Mouse (Mus musculus) intestine, embryonic 16.5 days (tissue): ENCODE measurements around the gene Bpifb1. TPM values are rescaled to one million over a fixed set of nuclear protein-coding genes. Genes with fewer than 3 reads are reported as not detected.
"Not testable (repeated sequence)": the region's sequence is repeated elsewhere in the genome, so short reads cannot be mapped to it uniquely, and the experiment has no call there.

Experiments used
- ATAC-seq: fragments of 200-750 bp; cut with Nextera tagmentation; 2 replicates; pipeline ENCODE4 v1.8.0; 2017; ENCODE audit warnings: moderate TSS enrichment, moderate library complexity
- H3K27ac ChIP-seq: fragments of 300-500 bp; sonication (generic); 2 replicates; pipeline ENCODE4 v1.5.1; 2014; ENCODE audit warnings: mild to moderate bottlenecking, low read length
- H3K27me3 ChIP-seq: fragments of 300-500 bp; sonication (generic); replicated peaks from 2 replicates; pipeline ENCODE4 v1.6.1; 2014; ENCODE audit warnings: low read length, control low read depth, mixed read lengths; ENCODE audit not compliant: control insufficient read depth, insufficient read depth
- H3K36me3 ChIP-seq: fragments of 300-500 bp; sonication (generic); 2 replicates; pipeline ENCODE4 v1.6.1; 2014; ENCODE audit warnings: low read length, control low read depth; ENCODE audit not compliant: control insufficient read depth, insufficient read depth
- H3K4me1 ChIP-seq: fragments of 300-500 bp; sonication (generic); 2 replicates; pipeline ENCODE4 v1.6.1; 2014; ENCODE audit warnings: low read length, control low read depth, mixed read lengths; ENCODE audit not compliant: control insufficient read depth, insufficient read depth
- H3K4me2 ChIP-seq: fragments of 300-500 bp; sonication (generic); 2 replicates; pipeline ENCODE4 v1.6.1; 2014; ENCODE audit warnings: low read depth, low read length, control low read depth
- H3K4me3 ChIP-seq: fragments of 300-500 bp; sonication (generic); 2 replicates; pipeline ENCODE4 v1.5.1; 2014; ENCODE audit warnings: mild to moderate bottlenecking, low read length
- H3K9ac ChIP-seq: fragments of 300-500 bp; sonication (generic); 2 replicates; pipeline ENCODE4 v1.6.1; 2014; ENCODE audit warnings: low read depth, low read length
- H3K9me3 ChIP-seq: fragments of 300-500 bp; sonication (generic); 2 replicates; pipeline ENCODE4 v1.6.1; 2016; ENCODE audit warnings: low read length, control low read depth; ENCODE audit not compliant: control insufficient read depth
- WGBS: fragments of 180-500 bp; shearing (Covaris S2); extraction: QIAGEN DNeasy Blood & Tissue Kit; methylation state at CpG from one replicate; pipeline ENCODE4 v1.1.7; 2014; 5-methylcytosine and 5-hydroxymethylcytosine counted together
- polyA plus RNA-seq: library from polyadenylated mRNA; unstranded; fragments of >200 nt; fragmentation: Nextera tagmentation; extraction: Ambion mirVana; gene quantifications from 2 replicates; pipeline ENCODE4 v1.2.1, GENCODE M21; 2015

The Bpifb1 gene
- polyA plus RNA-seq, 1 experiment from 2014 or later, result 0.10 TPM

GRCm38 (mm10) chr2:154181900-154182299 lies 8.7 kb upstream of the Bpifb1 start:
- H3K4me1 ChIP-seq, H3K36me3 ChIP-seq, H3K9ac ChIP-seq, H3K27ac ChIP-seq, H3K27me3 ChIP-seq, H3K4me2 ChIP-seq, H3K4me3 ChIP-seq, ATAC-seq, H3K9me3 ChIP-seq: not testable (repeated sequence)
- WGBS, result 84% methylated on average over 7 of the region's 7 CpGs

GRCm38 (mm10) chr2:154183061-154183460 lies 7.6 kb upstream of the Bpifb1 start:
- not testable (repeated sequence) for H3K9ac ChIP-seq, H3K27me3 ChIP-seq, H3K36me3 ChIP-seq, ATAC-seq, H3K9me3 ChIP-seq, H3K27ac ChIP-seq, H3K4me3 ChIP-seq, H3K4me2 ChIP-seq, H3K4me1 ChIP-seq
- 61% methylated on average over 4 of the region's 4 CpGs for WGBS

- H3K27me3 ChIP-seq, result no peaks in the 10 kb centered on the region
Measured at GRCm38 (mm10) chr2:154185319-154185718, 5.3 kb upstream of the Bpifb1 start.

GRCm38 (mm10) chr2:154185748-154186147 lies 4.9 kb upstream of the Bpifb1 start:
- Histone ChIP-seq H3K27me3 (no peaks in the 10 kb centered on the region), H3K9ac (no peak overlapping the region), H3K36me3 (no peaks in the 10 kb centered on the region), H3K4me3 (no peak overlapping the region), H3K27ac (no peak overlapping the region), H3K4me1 (no peaks in the 10 kb centered on the region), H3K4me2 (no peak overlapping the region), H3K9me3 (no peaks in the 10 kb centered on the region)
- WGBS, result 67% methylated on average over 3 of the region's 3 CpGs
- no peak for ATAC-seq

More at GRCm38 (mm10) chr2:154185319-154185718, 5.3 kb upstream of the Bpifb1 start:
- Histone ChIP-seq H3K4me2 (no peak overlapping the region), H3K4me1 (no peaks in the 10 kb centered on the region), H3K4me3 (no peak overlapping the region), H3K27ac (no peak overlapping the region), H3K9ac (no peak overlapping the region), H3K36me3 (no peaks in the 10 kb centered on the region), H3K9me3 (no peaks in the 10 kb centered on the region)
- 84% methylated on average over 6 of the region's 6 CpGs for WGBS
- ATAC-seq, result no peak

- Histone ChIP-seq H3K4me3 (no peak overlapping the region), H3K27ac (no peak overlapping the region), H3K9ac (no peak overlapping the region), H3K4me2 (no peak overlapping the region), H3K36me3 (no peaks in the 10 kb centered on the region), H3K9me3 (no peaks in the 10 kb centered on the region), H3K27me3 (no peaks in the 10 kb centered on the region), H3K4me1 (no peaks in the 10 kb centered on the region)
- no peak for ATAC-seq
- WGBS, result 40% methylated on average over 5 of the region's 5 CpGs
Measured at GRCm38 (mm10) chr2:154187468-154187867, 3.1 kb upstream of the Bpifb1 start.

GRCm38 (mm10) chr2:154189877-154190434 lies 662 bp upstream of the Bpifb1 start:
- Histone ChIP-seq H3K9me3 (no peaks in the 10 kb centered on the region), H3K36me3 (no peaks in the 10 kb centered on the region), H3K4me2 (no peak overlapping the region), H3K27me3 (no peaks in the 10 kb centered on the region), H3K4me1 (no peaks in the 10 kb centered on the region), H3K27ac (no peak overlapping the region), H3K4me3 (no peak overlapping the region), H3K9ac (no peak overlapping the region)
- 77% methylated on average over 7 of the region's 7 CpGs for WGBS
- ATAC-seq, result no peak

GRCm38 (mm10) chr2:154192141-154192540 lies 1.5 kb downstream of the Bpifb1 start:
- WGBS, result 56% methylated on average over 2 of the region's 2 CpGs
- Histone ChIP-seq H3K4me2 (no peak overlapping the region), H3K4me3 (no peak overlapping the region), H3K27me3 (no peaks in the 10 kb centered on the region), H3K27ac (no peak overlapping the region), H3K9ac (no peak overlapping the region), H3K36me3 (no peaks in the 10 kb centered on the region), H3K9me3 (no peaks in the 10 kb centered on the region), H3K4me1 (no peaks in the 10 kb centered on the region)
- no peak for ATAC-seq

GRCm38 (mm10) chr2:154193071-154193470 lies 2.5 kb downstream of the Bpifb1 start:
- no peak overlapping the region for H3K4me2 ChIP-seq

GRCm38 (mm10) chr2:154193994-154194504 lies 3.4 kb downstream of the Bpifb1 start:
- Histone ChIP-seq H3K9ac (no peak overlapping the region), H3K9me3 (no peaks in the 10 kb centered on the region), H3K4me2 (no peak overlapping the region), H3K4me1 (no peaks in the 10 kb centered on the region), H3K36me3 (no peaks in the 10 kb centered on the region), H3K27ac (no peak overlapping the region), H3K27me3 (no peaks in the 10 kb centered on the region), H3K4me3 (no peak overlapping the region)
- 61% methylated on average over 5 of the region's 5 CpGs for WGBS
- no peak for ATAC-seq

More at GRCm38 (mm10) chr2:154193071-154193470, 2.5 kb downstream of the Bpifb1 start:
- WGBS, result 87% methylated on average over 4 of the region's 4 CpGs
- H3K9me3 ChIP-seq, result no peaks in the 10 kb centered on the region
- no peaks in the 10 kb centered on the region for H3K36me3 ChIP-seq
- ATAC-seq, result no peak
- H3K4me3 ChIP-seq, result no peak overlapping the region
- H3K4me1 ChIP-seq, result no peaks in the 10 kb centered on the region
- no peak overlapping the region for H3K27ac ChIP-seq
- no peaks in the 10 kb centered on the region for H3K27me3 ChIP-seq
- H3K9ac ChIP-seq, result no peak overlapping the region

GRCm38 (mm10) chr2:154197036-154197435 lies 6.4 kb downstream of the Bpifb1 start:
- no peaks in the 10 kb centered on the region for H3K9me3 ChIP-seq
- 86% methylated on average over 9 of the region's 9 CpGs for WGBS
- no peaks in the 10 kb centered on the region for H3K27me3 ChIP-seq
- H3K4me3 ChIP-seq, result no peak overlapping the region
- H3K27ac ChIP-seq, result no peak overlapping the region
- H3K9ac ChIP-seq, result no peak overlapping the region
- no peak overlapping the region for H3K4me2 ChIP-seq
- no peak for ATAC-seq
- no peaks in the 10 kb centered on the region for H3K36me3 ChIP-seq
- H3K4me1 ChIP-seq, result no peaks in the 10 kb centered on the region
